Mouse (Mus musculus): ENCODE results near the gene Polr3g.
"Not testable (repeated sequence)": the region's sequence is repeated elsewhere in the genome, so short reads cannot be mapped to it uniquely, and the experiment has no call there.

Gene Polr3g

DNA sequence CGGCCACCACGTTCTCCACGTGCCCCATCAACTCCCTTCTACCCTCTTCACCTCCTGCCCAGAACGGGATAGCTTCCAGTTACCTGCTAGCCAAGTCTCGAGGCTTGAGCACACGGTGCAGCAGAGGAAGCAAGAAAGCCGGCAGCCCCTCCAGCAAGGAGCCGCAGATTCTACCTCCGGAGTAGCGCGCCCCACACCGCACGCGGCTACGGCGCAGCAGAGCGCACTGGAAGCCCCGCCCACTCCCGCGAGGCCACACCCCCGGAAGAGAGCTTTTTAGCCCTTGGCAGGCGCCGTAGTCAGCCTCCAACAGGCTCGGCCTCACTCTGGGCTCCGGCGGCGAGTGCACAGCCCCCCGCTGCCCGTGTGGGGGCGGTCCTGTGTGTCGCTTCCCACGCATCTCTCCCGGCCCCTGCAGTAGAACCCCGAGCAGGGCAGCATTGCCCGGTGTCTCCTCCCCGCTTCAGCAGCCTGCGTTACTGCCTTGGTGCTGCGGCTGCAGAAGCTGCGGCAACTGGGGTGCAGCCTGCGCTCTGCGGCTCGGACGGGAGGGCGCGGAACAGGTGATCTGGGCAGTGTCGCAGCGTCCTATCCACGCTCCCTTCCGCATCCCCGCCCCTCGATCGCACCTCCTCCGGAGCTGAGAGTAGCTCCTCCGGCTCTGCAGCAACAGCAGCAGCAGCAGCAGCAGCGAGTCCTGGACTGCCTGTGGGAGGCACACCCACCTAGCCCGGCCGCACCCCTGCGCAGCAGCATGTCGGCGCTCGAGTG, at the start of gene Polr3g, which contains the start of gene Mblac2:
TSS of gene Polr3g (minus strand) at position 239 of the 771 bp plus-strand sequence.
TSS of gene Mblac2 (plus strand) at position 567 of the 771 bp plus-strand sequence.
- in situ Hi-C loops (cut with MboI, MseI): loop anchor here in 1 of 2 experiments (5.0 kb wide), 1 partner anchor 44 kb away; no protein-coding TSS in a partner anchor

DNA sequence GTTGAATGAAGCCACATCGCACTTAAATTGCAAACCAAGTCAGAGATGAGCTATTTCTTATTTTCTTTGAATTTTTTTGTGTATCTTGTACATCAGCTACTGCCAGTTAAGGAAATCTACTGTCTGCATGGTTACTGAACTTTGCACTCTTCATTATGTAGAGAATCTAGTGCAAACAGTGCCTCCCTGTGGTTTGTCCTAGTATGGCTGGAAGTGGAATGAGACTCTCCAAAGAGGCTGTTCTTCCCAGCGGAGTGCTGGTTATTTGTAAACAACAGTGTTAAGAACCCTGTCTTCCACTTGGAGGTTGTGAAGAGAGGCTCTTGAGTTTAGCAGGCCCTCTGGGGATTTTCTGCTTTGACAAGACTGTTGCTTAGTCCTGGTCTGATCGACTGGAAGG, 49.6 kb upstream of the Polr3g start:
- in situ Hi-C loops (cut with MboI, MseI): loop anchor here (5.0 to 25.0 kb wide), 2 partner anchors 323 to 873 kb away; partner anchors contain the start of gene Arrdc3 (in 1 of the 2)

GRCm38 (mm10) chr13:81757058-81757660, 46.3 kb upstream of the Polr3g start:
- in situ Hi-C loops (cut with MboI, MseI): loop anchor here (5.0 to 25.0 kb wide), 2 partner anchors 55 to 870 kb away; partner anchors contain the start of gene Arrdc3 (in 1 of the 2)

GRCm38 (mm10) chr13:81755324-81755723, 44.5 kb upstream of the Polr3g start:
- in situ Hi-C loops (cut with MboI, MseI): loop anchor here (5.0 to 25.0 kb wide), 2 partner anchors 53 to 868 kb away; partner anchors contain the start of gene Arrdc3 (in 1 of the 2)

DNA sequence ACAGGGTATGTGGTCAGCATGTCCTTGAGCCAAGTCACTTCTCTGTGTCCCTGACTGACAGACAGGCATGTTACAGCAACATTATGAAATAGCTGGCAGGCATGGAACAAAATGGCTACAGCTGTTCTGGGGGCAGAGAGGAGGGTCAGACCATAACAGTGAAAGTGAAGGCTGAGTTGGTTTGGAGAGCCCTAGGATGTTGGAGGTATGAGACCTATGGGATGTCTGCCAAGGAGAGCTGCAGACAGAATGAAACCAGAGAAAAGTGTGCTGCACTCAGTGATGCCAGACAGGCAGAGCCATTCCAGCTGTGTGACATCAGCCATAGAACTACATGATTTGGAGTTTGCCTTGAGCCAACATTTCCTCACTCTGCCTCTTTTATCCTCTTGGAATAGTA, 44.1 kb upstream of the Polr3g start:
- in situ Hi-C loops (cut with MboI, MseI): loop anchor here (5.0 to 25.0 kb wide), 2 partner anchors 53 to 868 kb away; partner anchors contain the start of gene Arrdc3 (in 1 of the 2)

DNA sequence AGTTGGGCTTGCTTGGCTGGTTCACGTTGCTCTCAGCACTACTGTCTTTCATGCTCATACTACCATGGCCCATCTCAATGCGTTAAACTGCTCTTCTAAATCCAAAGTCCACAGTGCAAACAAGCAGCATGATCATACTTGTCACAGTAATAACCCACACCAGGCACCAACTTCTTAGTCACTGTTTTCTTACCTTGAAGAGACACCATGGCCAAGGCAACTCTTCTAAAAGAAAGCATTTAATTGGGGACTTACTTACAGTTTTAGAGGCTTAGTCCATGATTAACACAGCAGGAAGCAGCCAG, 33.2 kb upstream of the Polr3g start:
- in situ Hi-C loops (cut with MboI, MseI): no loop called here

GRCm38 (mm10) chr13:81743391-81744091, 32.7 kb upstream of the Polr3g start:
- in situ Hi-C loops (cut with MboI, MseI): no loop called here

DNA sequence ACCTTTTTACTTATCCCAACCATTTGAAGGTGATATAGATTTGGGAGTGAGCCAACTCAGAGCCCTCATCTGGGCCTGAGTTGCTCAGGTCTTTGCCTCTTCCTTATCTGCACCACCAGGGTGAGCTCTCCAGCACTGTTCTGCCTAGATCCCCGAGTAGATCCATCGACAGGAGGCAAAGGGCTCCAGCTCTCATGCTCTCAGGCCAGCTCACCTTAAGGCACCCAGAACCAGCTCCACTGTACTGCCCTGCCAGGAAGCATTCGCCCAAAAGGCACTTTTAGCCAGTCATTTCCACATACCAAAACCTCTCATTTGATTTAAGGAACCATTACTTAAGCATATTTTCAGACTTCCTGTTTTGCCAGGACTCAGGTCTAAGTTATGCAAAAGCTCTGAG, 30.1 kb upstream of the Polr3g start:
- in situ Hi-C loops (cut with MboI, MseI): no loop called here

- in situ Hi-C loops (cut with MboI, MseI): no loop called here
These were observed 25.8 kb upstream of the Polr3g start for GRCm38 (mm10) chr13:81736606-81737005.

- in situ Hi-C loops (cut with MboI, MseI): no loop called here
These were observed 19.5 kb upstream of the Polr3g start for GRCm38 (mm10) chr13:81730362-81730761.

DNA sequence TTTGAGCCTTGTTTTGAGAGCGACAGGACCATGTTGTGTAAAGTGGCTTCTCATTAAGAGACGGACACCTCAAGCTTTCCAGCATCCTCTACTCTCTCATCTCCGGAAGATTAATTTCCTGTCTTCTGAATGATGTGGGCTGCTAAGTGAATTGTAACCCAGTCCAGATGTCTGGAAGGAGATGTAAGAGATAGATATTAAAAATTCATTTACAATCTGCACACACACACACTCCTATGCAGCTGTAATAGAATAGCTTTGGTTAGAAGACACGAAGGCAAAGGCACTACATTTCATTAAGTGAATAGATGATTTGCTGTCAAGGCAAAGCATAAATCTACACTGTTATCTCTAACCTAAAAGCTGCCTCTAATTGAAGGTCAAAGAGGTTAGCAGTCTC, 18.3 kb upstream of the Polr3g start:
- in situ Hi-C loops (cut with MboI, MseI): no loop called here

GRCm38 (mm10) chr13:81728141-81728540, 17.3 kb upstream of the Polr3g start:
- in situ Hi-C loops (cut with MboI, MseI): not testable (repeated sequence)

GRCm38 (mm10) chr13:81713896-81714295, 3.1 kb upstream of the Polr3g start:
- in situ Hi-C loops (cut with MboI, MseI): loop anchor here in 1 of 2 experiments (5.0 kb wide), 1 partner anchor 47 kb away; no protein-coding TSS in a partner anchor

DNA sequence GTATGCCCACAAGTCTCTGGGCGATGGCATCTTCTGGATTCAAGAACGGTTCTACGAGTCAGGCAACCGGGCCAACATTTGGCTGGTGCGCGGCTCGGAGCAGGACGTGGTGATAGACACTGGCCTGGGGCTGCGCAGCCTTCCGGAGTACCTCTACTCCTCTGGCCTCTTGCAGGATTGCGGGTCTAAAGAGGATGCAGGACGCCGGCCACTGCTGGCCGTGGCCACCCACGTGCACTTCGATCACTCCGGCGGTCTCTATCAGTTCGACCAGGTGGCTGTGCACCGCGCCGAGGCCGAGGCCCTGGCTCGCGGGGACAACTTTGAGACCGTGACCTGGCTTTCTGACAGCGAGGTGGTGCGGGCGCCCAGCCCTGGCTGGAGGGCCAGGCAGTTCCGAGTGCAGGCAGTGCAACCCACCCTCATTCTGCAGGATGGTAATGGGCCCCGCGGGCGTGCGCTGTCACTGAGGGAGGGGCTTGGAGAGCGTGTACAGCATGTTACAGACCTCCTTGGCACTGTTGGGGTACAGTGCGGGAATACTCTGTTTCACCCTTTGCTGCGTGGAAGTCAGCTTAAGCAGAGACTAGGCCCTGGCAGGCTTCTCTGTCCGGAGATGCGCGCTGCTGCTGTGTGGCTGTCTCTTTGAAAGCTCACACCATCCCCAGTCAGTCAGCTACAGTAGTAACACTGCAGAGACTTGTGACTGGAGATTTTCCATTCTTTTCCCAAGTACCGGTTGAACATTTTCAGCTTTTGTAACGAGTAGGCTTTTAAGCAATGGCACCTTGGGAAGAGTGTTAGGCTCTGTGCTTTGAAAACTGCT, 946 bp upstream of the Polr3g start:
- in situ Hi-C loops (cut with MboI, MseI): loop anchor here in 1 of 2 experiments (5.0 kb wide), 1 partner anchor 44 kb away; no protein-coding TSS in a partner anchor

DNA sequence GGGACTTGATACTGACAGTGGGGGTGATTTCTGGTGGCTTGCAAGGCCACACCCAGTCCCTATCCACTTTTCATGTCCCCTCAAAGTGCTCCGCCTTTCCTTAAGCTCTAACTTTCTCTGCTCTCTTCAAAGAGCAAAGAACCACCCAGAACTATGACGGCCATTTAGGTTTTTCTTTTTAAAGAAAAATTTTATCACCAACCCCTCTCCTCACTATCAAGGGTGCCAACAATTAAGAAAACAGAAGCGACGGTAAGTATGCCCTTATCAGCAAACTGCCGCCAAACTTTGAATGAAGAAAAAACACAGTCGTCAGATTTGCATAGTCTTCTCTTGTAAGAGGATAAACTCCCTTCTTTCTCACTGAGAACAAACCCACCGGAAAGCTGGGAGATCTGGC, 547 bp downstream of the Polr3g start:
- in situ Hi-C loops (cut with MboI, MseI): loop anchor here in 1 of 2 experiments (5.0 kb wide), 1 partner anchor 43 kb away; no protein-coding TSS in a partner anchor

- in situ Hi-C loops (cut with MboI, MseI): loop anchor here in 1 of 2 experiments (5.0 kb wide), 1 partner anchor 43 kb away; no protein-coding TSS in a partner anchor
These were observed 1.0 kb downstream of the Polr3g start for GRCm38 (mm10) chr13:81709805-81710204.

GRCm38 (mm10) chr13:81706311-81706710, 4.5 kb downstream of the Polr3g start:
- in situ Hi-C loops (cut with MboI, MseI): no loop called here

- in situ Hi-C loops (cut with MboI, MseI): loop anchor here in 1 of 2 experiments (5.0 kb wide), 1 partner anchor 54 kb away; no protein-coding TSS in a partner anchor
These were observed 7.2 kb downstream of the Polr3g start for GRCm38 (mm10) chr13:81703621-81704020.

DNA sequence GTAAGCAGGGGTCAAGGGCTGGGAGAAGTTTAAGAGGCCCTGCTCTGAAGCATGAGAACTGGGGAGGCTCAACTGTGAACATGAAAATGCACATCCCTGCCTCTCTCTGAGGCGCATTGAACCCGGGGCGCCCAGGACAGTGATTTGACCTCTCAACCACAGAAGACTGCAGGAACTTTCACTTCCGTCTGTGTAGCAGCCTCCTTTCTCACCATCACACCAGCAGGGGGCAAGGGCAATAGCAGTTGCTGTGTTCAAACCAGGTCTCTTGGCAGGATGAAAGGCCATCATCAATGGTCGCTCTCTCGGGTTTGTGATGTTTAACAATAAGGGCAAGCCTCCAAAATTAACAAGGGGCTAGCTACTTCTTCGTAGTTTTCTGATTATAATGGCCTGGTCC, 7.7 kb downstream of the Polr3g start:
- in situ Hi-C loops (cut with MboI, MseI): loop anchor here in 1 of 2 experiments (5.0 kb wide), 1 partner anchor 54 kb away; no protein-coding TSS in a partner anchor

DNA sequence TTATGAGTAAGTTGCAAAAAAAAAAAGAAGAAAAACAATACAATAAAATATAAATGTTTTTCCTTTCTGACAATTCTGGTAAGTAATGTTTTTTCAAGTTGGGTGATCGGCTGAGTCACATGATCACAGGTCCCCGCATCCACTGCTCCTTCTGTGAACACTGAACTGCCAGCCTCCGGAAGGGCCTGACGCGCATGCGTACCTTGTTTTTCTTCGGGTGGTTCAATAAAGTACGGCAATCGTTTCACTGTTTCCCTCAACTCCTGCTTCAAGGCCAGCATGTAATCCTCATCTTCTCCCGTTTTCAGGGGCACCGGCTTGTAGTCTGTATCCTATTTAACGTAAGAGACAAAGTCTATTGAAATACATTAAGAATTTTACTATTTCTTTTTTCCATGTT, 16.4 kb downstream of the Polr3g start:
- in situ Hi-C loops (cut with MboI, MseI): no loop called here

- in situ Hi-C loops (cut with MboI, MseI): no loop called here
These were observed 19.2 kb downstream of the Polr3g start for GRCm38 (mm10) chr13:81691606-81692005.

Measured in T-helper 17 cell (primary cell).